Mouse (Mus musculus) megakaryocyte progenitor cell, adult 5-6 weeks (primary cell): ENCODE measurements around the gene Shf. TPM values are rescaled to one million over a fixed set of nuclear protein-coding genes. Genes with fewer than 3 reads are reported as not detected.
"Not testable (repeated sequence)": the region's sequence is repeated elsewhere in the genome, so short reads cannot be mapped to it uniquely, and the experiment has no call there.

Source experiments
- ATAC-seq: replicated peaks from 2 replicates; pipeline ENCODE4 v1.8.0; 2016; ENCODE audit warnings: mild to moderate bottlenecking, moderate TSS enrichment, inconsistent platforms; ENCODE audit not compliant: poor library complexity
- total RNA-seq, 2 experiments: library from RNA; stranded (forward) in 1 of 2; stranded (reverse) in 1 of 2; fragments of 157-497, 149-512 nt in 1 of 2; fragments of 200-1000 nt in 1 of 2; gene quantifications; 2 replicates each; pipeline versions ENCODE4 v1.2.3 to v1.2.4; 2015 to 2017

The Shf gene
- total RNA-seq (2015) (2.2 and 3.7 TPM in 2 replicates), total RNA-seq (2017) (2.1 and 2.4 TPM in 2 replicates)

DNA sequence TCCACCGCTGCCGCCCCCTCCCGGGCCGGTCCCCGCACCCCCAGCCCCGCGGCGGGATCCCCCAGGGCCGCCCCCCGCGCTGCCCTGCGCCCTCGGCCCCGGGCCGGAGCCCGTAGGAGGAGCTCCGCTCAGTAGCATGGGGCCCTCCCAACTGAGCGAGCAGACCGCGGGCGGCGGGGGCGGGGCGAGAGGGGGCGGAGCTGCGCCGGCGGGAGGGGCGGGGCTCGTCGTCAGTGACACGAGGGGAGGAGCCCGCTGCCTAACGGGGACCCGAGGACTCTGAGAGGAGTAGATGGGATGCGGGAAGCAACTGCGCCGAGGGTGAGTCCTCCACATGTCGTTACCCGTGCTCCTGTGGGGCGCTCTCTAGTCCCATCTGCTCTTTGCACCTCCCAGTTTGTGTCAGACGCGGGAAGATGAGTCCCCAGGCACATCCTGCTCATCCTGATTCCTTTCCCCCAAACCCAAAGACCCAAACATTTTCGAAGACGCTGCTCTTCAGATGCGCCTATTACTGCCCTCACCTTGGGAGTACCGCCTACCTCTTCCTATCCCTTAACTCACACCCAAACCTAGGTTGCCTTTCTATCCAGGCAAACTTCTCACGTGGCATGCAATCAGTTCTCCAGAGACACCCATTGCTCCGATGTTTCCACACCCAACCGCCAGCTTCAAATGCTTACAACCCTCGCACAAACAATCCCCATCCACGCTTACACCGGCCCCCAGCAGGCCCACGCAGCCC, at the start of gene Shf:
Gene Shf, minus strand, starts transcription at position 168 of the 745 bp plus-strand sequence.
- ATAC-seq, result peak; percentile 81

- ATAC-seq, result peak; percentile 58
Measured at GRCm38 (mm10) chr2:122408928-122409327, 40.0 kb upstream of the Shf start.

DNA sequence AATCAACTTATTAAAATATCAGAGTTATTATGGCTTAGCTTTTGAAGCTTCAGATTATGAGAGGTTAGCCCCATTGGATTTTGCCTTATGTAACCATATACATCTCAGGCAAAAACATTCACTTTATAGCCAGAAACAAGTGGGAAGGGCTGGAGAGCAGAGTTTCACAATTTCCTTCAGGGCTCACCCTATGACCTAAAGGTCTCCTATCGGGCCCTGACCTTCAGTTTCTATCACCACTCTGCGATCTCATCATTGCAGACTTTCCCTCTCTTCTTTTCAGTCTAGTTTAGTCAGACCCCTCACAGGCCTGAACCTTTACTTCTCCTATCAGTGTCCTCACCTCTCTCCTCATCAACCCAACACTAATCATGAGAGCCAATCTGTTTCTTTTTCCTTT, 38.6 kb upstream of the Shf start:
- peak; percentile 71 for ATAC-seq

DNA sequence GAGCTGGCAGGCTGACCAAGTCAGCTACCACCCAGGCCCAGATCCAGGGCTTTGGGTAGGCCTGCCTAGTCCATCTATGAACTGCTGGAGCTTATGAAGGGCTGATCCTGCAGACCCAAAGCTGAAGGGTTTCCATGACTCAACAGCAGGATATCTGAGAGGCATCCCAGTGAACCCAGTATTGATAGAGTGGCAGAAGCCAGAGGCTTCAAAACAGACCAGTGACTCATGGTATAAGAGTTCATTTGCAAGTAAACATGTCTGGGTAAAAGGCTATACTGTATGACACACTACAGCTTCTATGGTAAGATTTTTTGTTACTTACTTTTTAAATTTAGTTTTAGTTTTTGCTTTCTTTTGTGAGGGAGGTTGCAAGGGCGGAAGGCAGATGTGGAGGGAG, 27.2 kb upstream of the Shf start:
- ATAC-seq, result no peak

- not testable (repeated sequence) for ATAC-seq
Measured at GRCm38 (mm10) chr2:122387135-122387534, 18.2 kb upstream of the Shf start.

DNA sequence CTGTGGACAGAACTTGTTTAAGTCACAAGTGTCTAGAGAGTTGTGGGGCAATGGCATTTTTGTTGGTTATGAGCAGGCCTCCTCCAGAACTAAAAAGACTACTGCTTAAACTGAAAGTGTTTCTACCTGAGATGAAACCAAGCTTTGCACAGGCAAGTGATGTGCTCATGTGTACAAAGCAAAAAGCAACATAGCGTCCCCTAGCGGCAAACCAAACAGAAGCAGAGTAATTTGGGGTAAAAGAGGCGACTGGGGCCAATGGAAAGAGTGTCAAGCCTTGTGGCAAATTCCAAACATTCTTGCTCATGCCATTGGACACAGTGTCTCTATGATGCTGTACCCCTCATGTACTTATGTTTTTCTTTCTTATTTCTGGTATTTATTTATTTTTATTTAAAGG, 16.1 kb upstream of the Shf start:
- no peak for ATAC-seq

GRCm38 (mm10) chr2:122382121-122382520, 13.2 kb upstream of the Shf start:
- ATAC-seq, result no peak

- ATAC-seq, result peak; percentile 16
Measured at GRCm38 (mm10) chr2:122381329-122382103, 12.6 kb upstream of the Shf start.

- ATAC-seq, result peak; percentile 17; the same call in 1 of the 2 replicates
Measured at GRCm38 (mm10) chr2:122380768-122381311, 11.9 kb upstream of the Shf start.

- no peak for ATAC-seq
Measured at GRCm38 (mm10) chr2:122379292-122379650, 10.3 kb upstream of the Shf start.

DNA sequence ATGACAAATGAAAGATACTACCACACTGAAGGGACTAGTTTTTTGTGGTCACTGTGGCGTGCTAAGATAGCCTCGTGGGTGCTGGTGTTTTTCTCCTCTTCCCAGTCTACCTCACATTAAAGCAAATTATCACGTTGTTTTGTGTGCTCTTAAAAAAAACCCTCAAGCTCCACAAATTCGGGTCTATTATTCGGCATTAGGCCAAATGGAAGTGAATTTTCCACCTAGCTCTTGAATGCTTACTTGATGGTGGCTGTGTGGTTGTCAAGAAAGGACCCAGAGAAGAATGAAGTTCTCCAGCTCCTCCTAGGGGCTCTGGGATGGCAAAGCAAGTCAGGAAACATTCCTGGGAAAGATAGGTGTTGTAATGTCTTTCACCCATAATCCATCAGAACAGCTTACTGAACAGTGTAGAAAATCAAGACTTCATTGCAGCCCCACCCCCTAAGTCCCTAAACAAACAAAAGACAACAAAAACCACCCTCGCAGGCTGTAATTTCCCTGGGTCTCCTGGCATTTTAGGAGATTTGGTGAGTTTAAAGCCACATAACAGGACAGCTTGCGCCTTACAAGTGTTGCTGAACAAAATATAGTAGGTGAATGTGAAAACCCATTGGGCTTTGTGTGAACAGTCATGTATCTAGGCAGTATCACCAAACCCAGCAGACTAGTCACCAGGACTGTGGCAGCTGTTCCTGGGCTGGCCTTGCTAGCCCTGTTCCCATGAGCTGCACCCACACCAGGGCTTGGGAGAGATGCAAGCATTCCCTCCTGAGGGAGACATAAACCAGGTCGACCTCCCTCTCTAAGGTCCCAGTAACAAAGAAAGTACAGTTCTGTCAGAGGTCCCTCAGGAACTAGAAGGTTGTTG, 9.7 kb upstream of the Shf start:
- ATAC-seq, result peak; percentile 9; the same call in 1 of the 2 replicates

DNA sequence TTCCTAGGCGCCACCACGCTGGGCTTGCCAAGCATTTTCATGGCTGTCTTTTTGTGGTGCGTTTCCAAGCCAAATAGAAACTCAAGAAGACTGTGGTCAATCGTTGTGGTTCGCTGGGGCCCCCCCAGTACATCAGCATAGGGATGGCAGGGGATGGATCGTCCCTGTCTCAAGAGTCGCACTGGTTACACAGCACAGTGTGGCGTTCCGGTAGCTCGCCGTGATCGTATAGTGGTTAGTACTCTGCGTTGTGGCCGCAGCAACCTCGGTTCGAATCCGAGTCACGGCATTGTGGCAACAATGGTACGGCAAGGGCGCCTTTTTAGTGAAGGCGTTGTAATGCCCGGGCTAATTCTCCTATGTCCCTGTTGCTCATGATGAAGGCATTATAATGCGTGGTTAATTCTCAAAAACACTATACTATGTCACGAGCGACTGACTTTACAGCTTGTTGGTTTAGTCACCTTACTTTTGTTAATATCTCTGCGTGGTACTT, 8.8 kb upstream of the Shf start:
- ATAC-seq, result peak; percentile 40

DNA sequence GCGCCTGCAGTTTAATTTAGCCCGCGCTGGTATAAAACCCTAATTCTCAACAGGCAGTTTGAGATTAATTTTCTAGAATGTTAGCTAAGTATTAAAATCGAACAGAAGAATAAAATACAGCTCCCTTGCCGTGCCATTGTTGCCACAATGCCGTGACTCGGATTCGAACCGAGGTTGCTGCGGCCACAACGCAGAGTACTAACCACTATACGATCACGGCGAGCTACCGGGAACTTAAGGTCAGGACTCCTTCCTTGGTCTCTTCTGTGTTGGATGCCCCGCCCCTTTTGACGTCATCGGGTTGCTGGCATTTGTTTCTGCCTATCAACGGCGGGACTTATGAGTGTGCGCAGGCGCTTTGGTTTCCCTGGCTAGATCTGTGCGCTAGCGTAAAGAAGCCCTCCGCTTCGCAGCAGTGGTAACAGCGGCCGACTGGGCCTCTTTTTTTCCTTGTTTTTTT, 8.3 kb upstream of the Shf start:
- ATAC-seq, result peak; percentile 47

- peak; percentile 3; the same call in 1 of the 2 replicates for ATAC-seq
Measured at GRCm38 (mm10) chr2:122376041-122376561, 7.1 kb upstream of the Shf start.

DNA sequence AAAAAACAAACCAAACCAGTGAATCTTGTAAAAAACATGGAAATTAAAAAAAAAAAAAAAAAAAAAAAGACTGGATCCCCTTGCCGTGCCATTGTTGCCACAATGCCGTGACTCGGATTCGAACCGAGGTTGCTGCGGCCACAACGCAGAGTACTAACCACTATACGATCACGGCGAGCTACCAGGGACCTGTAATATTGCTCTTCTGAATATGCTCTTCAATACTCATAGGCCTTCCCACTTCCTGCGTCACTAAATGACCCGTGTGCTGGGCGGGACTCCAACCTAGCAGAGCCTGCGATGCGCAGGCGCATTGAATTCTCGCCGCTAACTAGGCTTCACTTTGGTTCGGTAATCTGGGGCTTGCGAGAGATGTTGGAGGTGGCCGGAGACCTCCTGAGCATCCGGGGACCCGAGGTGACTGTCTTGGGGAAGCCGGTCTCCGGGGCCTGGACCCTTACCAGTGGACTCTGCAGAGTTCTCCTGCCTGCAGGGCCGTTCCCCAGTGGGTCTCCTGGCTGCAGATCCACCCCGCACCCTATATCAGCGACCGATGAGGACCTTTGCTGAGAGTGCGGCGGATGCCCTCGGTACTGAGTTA, 6.5 kb upstream of the Shf start:
- ATAC-seq, result peak; percentile 55

DNA sequence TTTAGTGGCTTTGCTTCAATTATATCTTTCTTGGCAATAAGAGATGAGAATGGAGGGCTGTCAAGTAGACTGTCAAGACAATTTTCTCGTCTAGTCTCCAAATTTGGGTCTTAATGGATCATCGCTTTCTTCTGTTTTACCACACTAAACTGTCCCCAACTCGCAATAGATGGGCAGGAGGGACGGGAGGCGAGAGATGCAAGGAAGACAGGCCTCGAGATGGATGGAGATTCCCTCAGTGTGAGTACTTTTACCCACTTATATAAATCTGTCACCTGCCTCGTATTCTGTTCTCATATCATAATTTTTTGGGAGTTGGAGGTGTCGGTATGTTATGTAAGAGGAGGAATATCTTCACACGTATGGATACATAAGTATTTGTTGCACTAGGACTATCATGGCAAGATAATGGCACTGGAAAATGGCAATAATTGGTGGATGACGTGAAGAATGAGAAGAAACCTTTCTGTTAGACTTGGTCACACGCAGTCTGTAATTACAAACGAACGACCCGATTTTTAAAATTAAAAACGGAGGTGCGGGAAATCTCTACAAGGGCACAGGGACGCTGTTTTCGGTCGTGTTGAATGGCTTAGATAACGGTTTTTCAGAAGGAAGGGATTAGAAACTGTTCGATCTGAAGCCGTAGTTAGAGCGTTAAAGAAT, 5.8 kb upstream of the Shf start:
- no peak for ATAC-seq

DNA sequence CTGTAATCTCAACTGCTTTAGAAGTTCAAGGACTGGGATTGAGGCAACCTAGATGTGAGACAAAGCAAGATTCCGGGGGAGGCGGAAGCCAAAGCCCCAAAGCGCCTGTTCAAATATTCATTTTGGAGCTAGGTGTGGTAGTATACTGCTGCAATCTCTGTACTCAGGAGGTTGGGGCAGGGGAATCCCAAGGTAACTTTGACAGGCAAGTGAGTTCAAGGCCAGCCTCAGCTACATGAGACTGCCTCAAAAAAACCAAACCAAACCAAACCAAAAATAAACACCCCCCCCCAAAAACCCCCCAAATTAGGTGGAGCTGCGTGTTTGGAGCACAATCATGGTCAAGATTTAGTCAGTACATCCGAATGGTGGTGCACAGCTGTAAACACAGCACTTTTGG, 5.0 kb upstream of the Shf start:
- no peak for ATAC-seq

DNA sequence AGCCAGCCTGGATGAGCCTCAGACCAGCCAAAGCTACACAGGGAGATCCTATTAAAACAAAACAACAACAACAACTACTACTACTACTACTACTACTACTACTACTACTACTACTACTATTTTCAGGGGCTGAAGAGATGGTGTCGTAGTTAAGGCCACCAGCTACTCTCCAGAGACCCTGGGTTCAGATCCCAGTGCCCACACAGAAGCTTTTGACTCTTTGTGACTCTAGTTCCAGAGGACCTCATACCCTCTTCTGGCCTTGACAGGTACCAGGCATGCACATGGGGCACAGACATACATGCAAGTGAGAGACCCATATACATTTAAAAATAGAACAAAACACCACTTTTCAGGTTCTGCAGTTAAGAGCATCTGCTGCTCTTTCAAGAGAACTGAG, 3.6 kb upstream of the Shf start:
- ATAC-seq, result no peak

DNA sequence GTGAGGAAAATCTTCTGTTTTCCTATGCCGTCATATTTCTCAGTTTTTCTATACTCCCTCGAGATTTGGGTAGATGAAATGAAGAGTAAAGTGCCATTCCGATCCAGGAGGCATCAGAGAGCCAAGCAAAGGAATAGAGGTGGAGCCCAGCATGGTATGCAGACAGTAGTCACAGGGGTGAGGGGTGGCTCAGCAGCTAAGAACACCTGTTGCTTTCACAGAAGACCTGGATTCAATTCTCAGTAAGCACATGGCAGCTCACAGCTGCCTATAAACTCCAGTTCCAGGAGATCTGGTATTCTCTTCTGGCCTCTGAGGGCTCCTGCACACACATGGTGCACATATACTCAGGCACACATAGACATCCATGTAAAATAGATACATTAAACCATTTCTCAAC, 3.1 kb upstream of the Shf start:
- ATAC-seq, result no peak
